Mouse (Mus musculus): Measurements from ENCODE around the gene Rap1gap.

DNA sequence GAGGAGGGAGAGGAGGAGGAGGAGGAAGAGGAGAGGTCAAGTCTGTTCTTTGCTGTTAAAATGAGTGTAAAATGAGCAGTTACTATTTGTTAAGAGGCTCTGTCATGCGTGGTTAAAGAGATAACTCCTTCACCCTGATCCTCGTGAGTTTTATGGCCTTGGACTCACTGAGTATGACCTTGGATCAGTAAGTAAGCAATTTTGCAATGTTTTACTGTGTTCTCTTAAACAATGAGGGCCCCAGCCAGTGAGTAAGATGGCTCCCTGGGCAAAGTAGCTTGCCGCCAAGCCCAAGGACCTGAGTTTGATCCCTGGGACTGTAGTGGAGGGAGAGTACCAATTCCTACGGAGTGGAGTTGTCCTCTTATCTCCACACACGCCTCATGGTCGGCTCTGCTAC lies 36.4 kb downstream of the Rap1gap start:
- no peak for TF ChIP-seq POLR2A (IDR thresholded peaks at IDR 0.05; ENCODE audit: insufficient read length, low read depth)
- TF ChIP-seq CEBPB (IDR thresholded peaks at IDR 0.05; ENCODE audit: insufficient read depth, poor library complexity, severe bottlenecking), result no peak
- TF ChIP-seq MYOG (IDR thresholded peaks at IDR 0.05; ENCODE audit: control insufficient read depth in 1 of 3, insufficient read depth in 1 of 3, insufficient read length in 2 of 3, low read depth in 2 of 3), result no peak
